Mouse (Mus musculus): ENCODE data around the gene Ikzf1. TPM values are rescaled to one million over a fixed set of nuclear protein-coding genes. Genes with fewer than 3 reads are reported as not detected.

Ikzf1 gene
- polyA plus RNA-seq, 1 experiment from 2014 or later: not detected

DNA sequence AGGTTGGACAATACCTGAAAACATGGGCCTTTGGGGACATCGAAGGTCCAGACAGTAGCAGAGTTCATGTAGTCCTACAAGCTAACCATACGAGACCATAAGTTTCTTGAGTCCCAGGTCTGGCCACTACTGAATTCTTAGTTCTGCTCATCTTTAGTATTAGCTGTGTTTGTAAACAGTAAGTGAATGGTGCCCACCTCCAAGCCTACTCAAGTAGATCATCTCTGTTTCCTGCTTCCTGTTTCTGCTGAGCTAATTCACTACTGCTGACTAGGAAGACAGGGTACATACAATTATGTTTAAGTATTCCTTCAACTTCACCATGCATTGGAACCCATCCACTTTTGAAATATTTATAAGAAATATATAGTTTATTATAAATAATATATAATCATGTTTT, 83.3 kb downstream of the Ikzf1 start:
- ChIA-PET POLR2A (no interaction called here), CTCF (interaction anchor here (1.9 kb wide), 1 partner anchor 21 kb away, joined by 5 read pairs; no protein-coding TSS in a partner anchor)
- ATAC-seq: no peak
- TF ChIP-seq CTCF (IDR thresholded peaks at IDR 0.05): no peak
- DNase-seq (ENCODE audit: low read depth, low spot score): no peak
- H3K27me3 ChIP-seq: peaks cover 55% of the 10 kb centered on the region
- in situ Hi-C loops (cut with MboI; ENCODE audit: low pct_unique_long_range_greater_than_20kb): no loop called here

DNA sequence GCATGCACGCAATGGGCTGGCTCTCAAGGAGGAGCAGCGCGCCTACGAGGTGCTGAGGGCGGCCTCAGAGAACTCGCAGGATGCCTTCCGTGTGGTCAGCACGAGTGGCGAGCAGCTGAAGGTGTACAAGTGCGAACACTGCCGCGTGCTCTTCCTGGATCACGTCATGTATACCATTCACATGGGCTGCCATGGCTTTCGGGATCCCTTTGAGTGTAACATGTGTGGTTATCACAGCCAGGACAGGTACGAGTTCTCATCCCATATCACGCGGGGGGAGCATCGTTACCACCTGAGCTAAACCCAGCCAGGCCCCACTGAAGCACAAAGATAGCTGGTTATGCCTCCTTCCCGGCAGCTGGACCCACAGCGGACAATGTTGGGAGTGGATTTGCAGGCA, 84.5 kb downstream of the Ikzf1 start:
- in situ Hi-C loops (cut with MboI; ENCODE audit: low pct_unique_long_range_greater_than_20kb): no loop called here
- TF ChIP-seq CTCF (IDR thresholded peaks at IDR 0.05): no peak
- ChIA-PET POLR2A (no interaction called here), CTCF (interaction anchor here (1.9 kb wide), 1 partner anchor 20 kb away, joined by 4 read pairs; no protein-coding TSS in a partner anchor)
- ATAC-seq: no peak
- no peak for DNase-seq (ENCODE audit: low read depth, low spot score)
- H3K27me3 ChIP-seq: peaks cover 54% of the 10 kb centered on the region

DNA sequence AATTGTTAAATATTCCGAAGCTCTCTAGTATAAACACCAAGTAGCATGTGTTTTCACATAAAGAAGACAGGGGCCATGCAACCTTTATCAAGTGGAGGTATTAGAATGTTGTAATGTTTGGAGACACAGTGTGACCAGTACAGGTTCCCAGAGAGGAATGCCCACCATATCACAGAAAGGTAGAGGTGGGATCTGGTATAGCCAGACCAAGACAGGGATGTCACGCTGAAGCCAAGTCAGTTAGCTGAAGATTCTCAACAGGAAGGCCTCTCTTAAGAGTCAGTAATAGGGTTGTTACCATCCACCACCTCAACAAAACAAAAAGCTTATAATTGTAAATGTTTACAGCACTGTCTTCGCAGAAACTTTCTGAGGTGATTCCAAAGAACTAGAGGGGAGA, 85.9 kb downstream of the Ikzf1 start:
- TF ChIP-seq CTCF (IDR thresholded peaks at IDR 0.05): no peak
- ChIA-PET CTCF (interaction anchor here (1.9 kb wide), 1 partner anchor 18 kb away, joined by 4 read pairs; no protein-coding TSS in a partner anchor), POLR2A (no interaction called here)
- peaks cover 56% of the 10 kb centered on the region for H3K27me3 ChIP-seq
- DNase-seq (ENCODE audit: low read depth, low spot score) (no peak), ATAC-seq (no peak)
- in situ Hi-C loops (cut with MboI; ENCODE audit: low pct_unique_long_range_greater_than_20kb): no loop called here

DNA sequence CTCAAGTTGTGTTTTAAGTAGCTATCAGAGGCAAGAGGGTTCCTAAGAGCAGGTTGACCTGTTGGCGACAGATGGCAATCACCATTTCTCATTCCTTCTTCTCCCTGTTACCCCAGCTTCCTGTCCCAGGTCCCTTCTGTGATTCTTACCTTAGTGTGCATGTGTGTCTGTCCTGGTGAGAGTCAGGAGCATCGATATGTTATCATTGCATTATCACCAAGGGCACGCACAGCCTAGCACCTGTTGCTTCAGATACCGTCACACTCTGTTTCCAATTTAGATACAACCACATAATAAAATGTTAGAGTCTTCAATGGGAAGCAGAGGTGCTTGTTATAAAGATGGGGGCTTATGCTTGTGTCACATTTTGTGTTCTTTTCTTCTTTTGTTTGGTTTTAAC, 87.4 kb downstream of the Ikzf1 start:
- CTCF ChIA-PET: interaction anchor here (1.1 to 1.4 kb wide), 2 partner anchors 16 to 212 kb away, joined by 3 to 6 read pairs; no protein-coding TSS in a partner anchor
- no peak for TF ChIP-seq CTCF (IDR thresholded peaks at IDR 0.05)
- ATAC-seq (no peak), DNase-seq (ENCODE audit: low read depth, low spot score) (no peak)
- POLR2A ChIA-PET: no interaction called here
- in situ Hi-C loops (cut with MboI; ENCODE audit: low pct_unique_long_range_greater_than_20kb): no loop called here
- peaks cover 60% of the 10 kb centered on the region for H3K27me3 ChIP-seq

DNA sequence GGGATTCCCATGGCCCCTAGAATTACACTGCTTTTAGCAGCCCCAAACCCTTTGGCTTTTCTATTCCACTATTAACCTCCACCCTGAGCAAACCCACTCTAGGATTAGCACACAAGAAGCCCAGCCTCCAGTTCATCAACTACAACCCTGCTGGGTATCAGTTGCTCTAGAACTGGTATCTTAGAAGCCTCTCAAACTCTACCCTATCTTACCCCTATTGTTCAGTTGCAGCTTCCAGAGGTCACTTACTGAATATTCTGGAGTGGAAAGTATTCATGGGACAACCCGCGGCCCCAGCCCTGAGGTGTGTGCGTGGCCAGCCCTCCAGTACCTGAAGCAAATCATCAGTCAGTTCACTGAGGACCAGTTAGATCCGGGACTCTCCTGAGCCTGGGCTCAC, 89.6 kb downstream of the Ikzf1 start:
- in situ Hi-C loops (cut with MboI; ENCODE audit: low pct_unique_long_range_greater_than_20kb): no loop called here
- peaks cover 57% of the 10 kb centered on the region for H3K27me3 ChIP-seq
- ChIA-PET CTCF (interaction anchor here (1.5 to 1.6 kb wide), 2 partner anchors 14 to 217 kb away, joined by 3 to 7 read pairs; no protein-coding TSS in a partner anchor), POLR2A (no interaction called here)
- no peak for DNase-seq (ENCODE audit: low read depth, low spot score)
- TF ChIP-seq CTCF (IDR thresholded peaks at IDR 0.05): no peak
- ATAC-seq: no peak

DNA sequence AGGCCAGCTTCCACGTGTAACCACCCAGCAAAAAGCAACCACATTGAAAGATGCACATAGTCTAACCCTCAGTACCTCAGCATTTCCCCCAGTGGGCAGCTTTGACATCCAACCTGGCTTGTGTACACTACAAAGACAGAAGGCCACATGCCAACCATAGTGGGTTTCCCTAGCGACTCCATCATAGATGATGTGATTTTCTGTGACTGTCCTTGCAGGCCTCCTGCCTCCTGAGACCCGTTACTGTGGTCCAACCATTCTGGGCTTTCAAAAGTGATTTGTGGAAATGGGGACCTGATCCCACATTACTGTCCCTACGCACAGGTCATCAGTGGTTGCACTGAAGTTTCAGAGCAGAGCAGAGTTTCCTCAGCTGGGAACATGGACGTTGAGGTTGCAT, 90.1 kb downstream of the Ikzf1 start:
- in situ Hi-C loops (cut with MboI; ENCODE audit: low pct_unique_long_range_greater_than_20kb): loop anchor here (25.0 kb wide), 1 partner anchor 313 kb away; the partner anchor contains the start of genes Spata48 and Zpbp
- DNase-seq (ENCODE audit: low read depth, low spot score): no peak
- POLR2A ChIA-PET: no interaction called here
- no peak for TF ChIP-seq CTCF (IDR thresholded peaks at IDR 0.05)
- CTCF ChIA-PET: interaction anchor here (0.7 to 1.1 kb wide), 2 partner anchors 14 kb away, joined by 3 read pairs; no protein-coding TSS in a partner anchor
- peaks cover 58% of the 10 kb centered on the region for H3K27me3 ChIP-seq
- ATAC-seq: no peak

DNA sequence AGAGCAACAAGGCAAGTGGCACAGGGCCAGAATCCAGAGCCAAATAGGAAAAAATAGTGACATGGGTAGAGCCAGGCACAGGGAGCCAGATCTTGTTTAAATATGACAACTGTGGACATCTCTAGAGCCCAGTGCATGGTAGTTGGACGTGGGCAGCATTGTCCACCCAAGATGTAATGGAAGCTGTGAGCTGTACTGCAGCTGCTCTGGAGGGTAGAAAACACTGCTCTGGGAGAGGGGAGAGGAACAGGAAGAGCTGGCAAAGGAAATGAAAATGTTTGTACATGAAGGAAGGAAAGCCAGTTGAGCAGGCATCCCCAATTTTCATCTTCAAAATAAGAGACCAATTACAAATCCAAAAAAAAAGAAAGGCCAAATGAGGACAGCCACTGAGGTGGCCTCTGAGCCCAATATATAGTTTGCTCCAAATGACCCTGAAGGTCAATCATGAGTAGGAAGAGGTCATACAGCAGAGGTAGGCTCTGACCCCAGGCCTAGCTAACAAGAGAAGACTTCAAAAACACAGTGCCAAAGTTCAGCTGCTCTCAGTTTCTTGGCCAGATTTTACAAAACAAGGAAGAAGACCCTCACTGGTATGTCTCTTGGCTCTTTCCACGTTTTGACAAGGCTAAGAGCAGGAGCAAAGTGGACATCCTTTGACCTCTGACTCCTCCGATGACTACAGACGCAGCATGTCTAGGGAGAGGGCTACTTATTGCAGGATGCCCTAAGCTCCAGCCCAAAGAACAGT, 91.4 kb downstream of the Ikzf1 start:
- H3K27me3 ChIP-seq: peaks cover 53% of the 10 kb centered on the region
- POLR2A ChIA-PET: interaction anchor here (0.5 kb wide), 1 partner anchor 727 kb away, joined by 3 read pairs; no protein-coding TSS in a partner anchor
- ATAC-seq: no peak
- DNase-seq (ENCODE audit: low read depth, low spot score): no peak
- CTCF ChIA-PET: interaction anchor here (1.4 kb wide), 1 partner anchor 13 kb away, joined by 3 read pairs; no protein-coding TSS in a partner anchor
- no peak for TF ChIP-seq CTCF (IDR thresholded peaks at IDR 0.05)
- in situ Hi-C loops (cut with MboI; ENCODE audit: low pct_unique_long_range_greater_than_20kb): loop anchor here (25.0 kb wide), 1 partner anchor 314 kb away; the partner anchor contains the start of genes Spata48 and Zpbp

DNA sequence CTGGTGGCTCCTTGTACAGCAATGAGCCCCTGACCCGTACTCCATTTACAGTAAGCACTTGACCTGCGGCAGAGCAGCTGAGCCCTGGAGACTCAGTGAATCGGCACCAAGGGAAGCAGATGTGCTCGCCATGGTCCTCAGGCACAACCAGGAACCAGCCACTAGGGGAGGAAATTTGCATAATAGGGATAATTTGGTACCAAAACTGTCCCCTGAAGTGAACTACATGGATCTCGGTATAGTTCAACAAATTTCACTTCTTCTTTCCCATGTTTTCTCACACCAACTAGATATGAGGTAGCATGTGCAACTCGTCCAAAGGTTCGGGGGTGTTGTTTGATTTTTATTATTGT, 92.0 kb downstream of the Ikzf1 start:
- ATAC-seq (no peak), DNase-seq (ENCODE audit: low read depth, low spot score) (no peak)
- in situ Hi-C loops (cut with MboI; ENCODE audit: low pct_unique_long_range_greater_than_20kb): loop anchor here (25.0 kb wide), 1 partner anchor 314 kb away; the partner anchor contains the start of genes Spata48 and Zpbp
- peaks cover 51% of the 10 kb centered on the region for H3K27me3 ChIP-seq
- no peak for TF ChIP-seq CTCF (IDR thresholded peaks at IDR 0.05)
- POLR2A ChIA-PET: interaction anchor here (0.5 kb wide), 1 partner anchor 726 kb away, joined by 3 read pairs; no protein-coding TSS in a partner anchor
- CTCF ChIA-PET: interaction anchor here (1.4 kb wide), 1 partner anchor 12 kb away, joined by 3 read pairs; no protein-coding TSS in a partner anchor

DNA sequence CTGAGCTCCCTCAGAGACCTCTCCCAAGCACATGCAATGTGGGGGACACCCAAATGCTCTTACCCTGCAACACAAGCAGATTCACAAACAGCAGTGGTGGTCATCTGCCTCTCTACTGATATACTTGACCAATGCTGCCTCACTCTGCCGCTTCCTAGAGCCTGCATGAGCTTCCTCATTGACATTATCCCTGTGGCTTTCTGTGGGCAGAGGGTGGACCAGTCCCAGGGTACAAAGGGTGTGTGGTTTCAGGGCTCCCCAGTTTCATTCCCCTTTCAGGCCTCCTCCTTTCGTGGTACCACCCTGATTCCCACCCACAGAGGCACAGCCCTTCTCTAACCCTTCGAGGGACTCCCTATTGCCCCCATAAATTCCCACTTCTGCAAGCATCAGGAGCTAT, 92.4 kb downstream of the Ikzf1 start:
- no peak for DNase-seq (ENCODE audit: low read depth, low spot score)
- ChIA-PET CTCF (interaction anchor here (1.4 kb wide), 1 partner anchor 12 kb away, joined by 3 read pairs; no protein-coding TSS in a partner anchor), POLR2A (interaction anchor here (0.5 kb wide), 1 partner anchor 726 kb away, joined by 3 read pairs; no protein-coding TSS in a partner anchor)
- TF ChIP-seq CTCF (IDR thresholded peaks at IDR 0.05): no peak
- no peak for ATAC-seq
- H3K27me3 ChIP-seq: peaks cover 47% of the 10 kb centered on the region
- in situ Hi-C loops (cut with MboI; ENCODE audit: low pct_unique_long_range_greater_than_20kb): loop anchor here (25.0 kb wide), 1 partner anchor 315 kb away; the partner anchor contains the start of genes Spata48 and Zpbp

DNA sequence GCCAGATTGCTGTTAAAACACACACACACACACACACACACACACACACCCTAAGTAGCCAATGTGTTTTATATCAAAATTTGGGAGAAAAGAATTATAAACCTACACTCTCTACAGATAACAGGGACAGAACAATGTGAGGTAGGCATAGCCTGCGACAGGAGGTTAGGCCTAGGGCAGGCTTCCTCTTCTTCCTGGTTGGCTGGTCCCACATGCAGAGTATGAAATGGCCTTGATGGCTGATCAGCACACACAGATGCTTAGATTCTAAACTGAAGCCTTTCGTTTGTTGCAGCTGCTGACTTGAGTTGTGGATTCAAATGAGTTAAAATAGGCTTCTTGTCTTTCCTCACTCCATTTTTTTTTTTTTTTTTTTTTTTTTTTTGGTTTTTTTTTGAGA, 93.0 kb downstream of the Ikzf1 start:
- no peak for TF ChIP-seq CTCF (IDR thresholded peaks at IDR 0.05)
- peaks cover 41% of the 10 kb centered on the region for H3K27me3 ChIP-seq
- POLR2A ChIA-PET: no interaction called here
- in situ Hi-C loops (cut with MboI; ENCODE audit: low pct_unique_long_range_greater_than_20kb): loop anchor here (25.0 kb wide), 1 partner anchor 315 kb away; the partner anchor contains the start of genes Spata48 and Zpbp
- DNase-seq (ENCODE audit: low read depth, low spot score): no peak
- CTCF ChIA-PET: no interaction called here
- ATAC-seq: no peak

DNA sequence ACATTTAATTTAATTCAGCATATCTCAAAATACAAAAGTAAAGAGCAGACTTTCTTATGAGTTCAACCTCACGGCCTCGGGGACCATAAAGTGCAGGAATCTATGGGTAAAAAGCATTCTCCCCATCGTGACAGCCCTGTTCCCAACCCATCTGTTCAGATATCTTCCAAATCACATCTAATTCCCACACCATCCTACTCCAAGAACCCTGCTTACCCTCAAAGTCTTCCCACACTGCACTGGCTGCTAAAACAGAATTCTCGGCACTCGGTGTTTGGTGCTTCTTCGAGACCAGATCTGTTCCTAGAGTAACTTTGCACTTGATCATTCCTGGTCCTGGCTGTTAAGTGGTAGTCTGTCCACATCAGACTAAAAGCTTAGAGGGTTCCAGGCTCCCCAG, 93.5 kb downstream of the Ikzf1 start:
- ATAC-seq (no peak), DNase-seq (ENCODE audit: low read depth, low spot score) (no peak)
- peaks cover 36% of the 10 kb centered on the region for H3K27me3 ChIP-seq
- TF ChIP-seq CTCF (IDR thresholded peaks at IDR 0.05): no peak
- in situ Hi-C loops (cut with MboI; ENCODE audit: low pct_unique_long_range_greater_than_20kb): loop anchor here (25.0 kb wide), 1 partner anchor 316 kb away; the partner anchor contains the start of genes Spata48 and Zpbp
- ChIA-PET CTCF (interaction anchor here (1.0 kb wide), 1 partner anchor 10 kb away, joined by 3 read pairs; no protein-coding TSS in a partner anchor), POLR2A (no interaction called here)
